Mouse (Mus musculus): ENCODE data around the gene AI837181. TPM values are rescaled to one million over a fixed set of nuclear protein-coding genes. Genes with fewer than 3 reads are reported as not detected.
"Not testable (repeated sequence)": the region's sequence is repeated elsewhere in the genome, so short reads cannot be mapped to it uniquely, and the experiment has no call there.

The AI837181 gene
- polyA plus RNA-seq, 1 experiment from 2014 or later: 65.4 TPM

- 81% methylated on average over 8 of the region's 8 CpGs for WGBS
- no peak for ATAC-seq (ENCODE audit: low FRiP score, low read depth)
- Histone ChIP-seq H3K9ac (no peak within 1 kb of the TSS), H3K9me3 (no peaks in the 10 kb centered on the region), H3K4me2 (replicated peaks) (no peak within 1 kb of the TSS), H3K27me3 (replicated peaks) (no peaks in the 10 kb centered on the region), H3K4me3 (no peak within 1 kb of the TSS), H3K4me1 (0 out of 2 replicates have a peak, but pooled peaks cover under 1% of the 10 kb centered on the region), H3K36me3 (no peaks in the 10 kb centered on the region), H3K27ac (no peak within 1 kb of the TSS)
These were observed 22.7 kb upstream of the AI837181 start, which contains the start of gene Tsga10ip for GRCm38 (mm10) chr19:5402293-5402692. TSS of gene Tsga10ip (minus strand) at chr19:5402526.

GRCm38 (mm10) chr19:5405924-5406323 is 19.0 kb upstream of the AI837181 start:
- no peak overlapping the region for H3K27ac ChIP-seq
- ATAC-seq (ENCODE audit: low FRiP score, low read depth): no peak
- WGBS: 27% methylated on average over 7 of the region's 7 CpGs

GRCm38 (mm10) chr19:5406531-5407126 is 18.3 kb upstream of the AI837181 start:
- peak overlapping the region; percentile 51 for H3K4me3 ChIP-seq
- not testable (repeated sequence) for H3K4me1 ChIP-seq; H3K36me3 ChIP-seq; H3K9me3 ChIP-seq; H3K27me3 ChIP-seq (replicated peaks)
- peak; percentile 86 for ATAC-seq (ENCODE audit: low FRiP score, low read depth)
- 18% methylated on average over 25 of the region's 25 CpGs for WGBS
- peak overlapping the region; percentile 64 for H3K9ac ChIP-seq
- H3K4me2 ChIP-seq (replicated peaks): peak overlapping the region; percentile 64
- H3K27ac ChIP-seq: peak overlapping the region; percentile 73; the same call in 1 of the 2 replicates

More at GRCm38 (mm10) chr19:5405924-5406323, 19.0 kb upstream of the AI837181 start:
- Histone ChIP-seq H3K27me3 (replicated peaks) (no peaks in the 10 kb centered on the region), H3K4me3 (peak overlapping the region; percentile 26; the same call in 1 of the 2 replicates), H3K9ac (peak overlapping the region; percentile 35; the same call in 1 of the 2 replicates), H3K4me1 (0 out of 2 replicates have a peak, but pooled peaks cover 5% of the 10 kb centered on the region), H3K36me3 (no peaks in the 10 kb centered on the region), H3K9me3 (no peaks in the 10 kb centered on the region), H3K4me2 (replicated peaks) (peak overlapping the region; percentile 59)

- H3K36me3 ChIP-seq: no peaks in the 10 kb centered on the region
- H3K9ac ChIP-seq: peak overlapping the region; percentile 64
- peak; percentile 70 for ATAC-seq (ENCODE audit: low FRiP score, low read depth)
- H3K9me3 ChIP-seq: no peaks in the 10 kb centered on the region
- WGBS: 21% methylated on average over 7 of the region's 7 CpGs
- H3K27ac ChIP-seq: peak overlapping the region; percentile 73; the same call in 1 of the 2 replicates
- no peaks in the 10 kb centered on the region for H3K27me3 ChIP-seq (replicated peaks)
- peak overlapping the region; percentile 64 for H3K4me2 ChIP-seq (replicated peaks)
- H3K4me1 ChIP-seq: peaks cover 5% of the 10 kb centered on the region; the same call in 1 of the 2 replicates
- H3K4me3 ChIP-seq: peak overlapping the region; percentile 51
These were observed 17.8 kb upstream of the AI837181 start for GRCm38 (mm10) chr19:5407133-5407532.

- peaks cover 5% of the 10 kb centered on the region; the same call in 1 of the 2 replicates for H3K4me1 ChIP-seq
- H3K27me3 ChIP-seq (replicated peaks): no peaks in the 10 kb centered on the region
- H3K4me3 ChIP-seq: no peak overlapping the region
- WGBS: 91% methylated on average over 13 of the region's 13 CpGs
- H3K9me3 ChIP-seq: no peaks in the 10 kb centered on the region
- H3K27ac ChIP-seq: no peak overlapping the region
- no peak for ATAC-seq (ENCODE audit: low FRiP score, low read depth)
- H3K9ac ChIP-seq: no peak overlapping the region
- H3K36me3 ChIP-seq: no peaks in the 10 kb centered on the region
- peak overlapping the region; percentile 64; the same call in 1 of the 2 replicates for H3K4me2 ChIP-seq (replicated peaks)
These were observed 16.6 kb upstream of the AI837181 start for GRCm38 (mm10) chr19:5408057-5409001.

GRCm38 (mm10) chr19:5409068-5409467 is 15.9 kb upstream of the AI837181 start:
- peaks cover 5% of the 10 kb centered on the region; the same call in 1 of the 2 replicates for H3K4me1 ChIP-seq
- WGBS: 85% methylated on average over 5 of the region's 5 CpGs
- no peaks in the 10 kb centered on the region for H3K9me3 ChIP-seq
- ATAC-seq (ENCODE audit: low FRiP score, low read depth): no peak
- no peaks in the 10 kb centered on the region for H3K36me3 ChIP-seq
- H3K27me3 ChIP-seq (replicated peaks): no peaks in the 10 kb centered on the region
- H3K27ac ChIP-seq: no peak overlapping the region
- H3K4me3 ChIP-seq: no peak overlapping the region
- no peak overlapping the region for H3K4me2 ChIP-seq (replicated peaks)
- H3K9ac ChIP-seq: no peak overlapping the region

GRCm38 (mm10) chr19:5410641-5411040 is 14.3 kb upstream of the AI837181 start:
- H3K4me2 ChIP-seq (replicated peaks): no peak overlapping the region
- H3K4me3 ChIP-seq: no peak overlapping the region
- no peak overlapping the region for H3K27ac ChIP-seq
- H3K9me3 ChIP-seq: no peaks in the 10 kb centered on the region
- no peaks in the 10 kb centered on the region for H3K27me3 ChIP-seq (replicated peaks)
- H3K4me1 ChIP-seq: peaks cover 5% of the 10 kb centered on the region; the same call in 1 of the 2 replicates
- ATAC-seq (ENCODE audit: low FRiP score, low read depth): no peak
- H3K36me3 ChIP-seq: no peaks in the 10 kb centered on the region
- H3K9ac ChIP-seq: no peak overlapping the region
- 91% methylated on average over 5 of the region's 5 CpGs for WGBS

- no peak overlapping the region for H3K9ac ChIP-seq
- H3K27ac ChIP-seq: no peak overlapping the region
- ATAC-seq (ENCODE audit: low FRiP score, low read depth): no peak
- peaks cover 5% of the 10 kb centered on the region; the same call in 1 of the 2 replicates for H3K4me1 ChIP-seq
- H3K4me3 ChIP-seq: no peak overlapping the region
- WGBS: 75% methylated on average over 5 of the region's 5 CpGs
- H3K27me3 ChIP-seq (replicated peaks): no peaks in the 10 kb centered on the region
- H3K4me2 ChIP-seq (replicated peaks): no peak overlapping the region
- H3K9me3 ChIP-seq: no peaks in the 10 kb centered on the region
- no peaks in the 10 kb centered on the region for H3K36me3 ChIP-seq
These were observed 13.0 kb upstream of the AI837181 start for GRCm38 (mm10) chr19:5411961-5412360.

GRCm38 (mm10) chr19:5413840-5414239 is 11.1 kb upstream of the AI837181 start:
- no peak for ATAC-seq (ENCODE audit: low FRiP score, low read depth)
- Histone ChIP-seq H3K27me3 (replicated peaks) (no peaks in the 10 kb centered on the region), H3K36me3 (peaks cover 8% of the 10 kb centered on the region; the same call in 1 of the 2 replicates), H3K9ac (no peak overlapping the region), H3K4me2 (replicated peaks) (no peak overlapping the region), H3K4me3 (no peak overlapping the region), H3K27ac (no peak overlapping the region), H3K4me1 (no peaks in the 10 kb centered on the region; the same call in 1 of the 2 replicates), H3K9me3 (no peaks in the 10 kb centered on the region)
- WGBS: 71% methylated on average over 4 of the region's 4 CpGs

- ATAC-seq (ENCODE audit: low FRiP score, low read depth): no peak
- H3K27ac ChIP-seq: no peak overlapping the region
- H3K4me3 ChIP-seq: no peak overlapping the region
- H3K27me3 ChIP-seq (replicated peaks): no peaks in the 10 kb centered on the region
- 72% methylated on average over 2 of the region's 2 CpGs for WGBS
- H3K9ac ChIP-seq: no peak overlapping the region
- H3K4me2 ChIP-seq (replicated peaks): no peak overlapping the region
- no peaks in the 10 kb centered on the region; the same call in 1 of the 2 replicates for H3K4me1 ChIP-seq
- H3K36me3 ChIP-seq: peaks cover 9% of the 10 kb centered on the region; the same call in 1 of the 2 replicates
- H3K9me3 ChIP-seq: no peaks in the 10 kb centered on the region
These were observed 10.4 kb upstream of the AI837181 start for GRCm38 (mm10) chr19:5414534-5414957.

GRCm38 (mm10) chr19:5418750-5419466 is 6.0 kb upstream of the AI837181 start:
- Histone ChIP-seq H3K4me3 (no peak overlapping the region), H3K4me2 (replicated peaks) (no peak overlapping the region), H3K4me1 (peaks cover 12% of the 10 kb centered on the region), H3K27ac (no peak overlapping the region), H3K27me3 (replicated peaks) (no peaks in the 10 kb centered on the region), H3K36me3 (peaks cover 36% of the 10 kb centered on the region; the same call in 1 of the 2 replicates), H3K9me3 (no peaks in the 10 kb centered on the region), H3K9ac (no peak overlapping the region)
- no peak for ATAC-seq (ENCODE audit: low FRiP score, low read depth)
- 93% methylated on average over 8 of the region's 8 CpGs for WGBS

Measured in neural tube, embryonic 12.5 days (tissue).